Mouse (Mus musculus): ENCODE data around the gene Gsdmc3.
"Not testable (repeated sequence)": the region's sequence is repeated elsewhere in the genome, so short reads cannot be mapped to it uniquely, and the experiment has no call there.

Gene Gsdmc3

GRCm38 (mm10) chr15:63878458-63878857, at the start of gene Gsdmc3:
Gene Gsdmc3, minus strand, starts transcription at chr15:63878558.
- not testable (repeated sequence) for DNase-seq

DNA sequence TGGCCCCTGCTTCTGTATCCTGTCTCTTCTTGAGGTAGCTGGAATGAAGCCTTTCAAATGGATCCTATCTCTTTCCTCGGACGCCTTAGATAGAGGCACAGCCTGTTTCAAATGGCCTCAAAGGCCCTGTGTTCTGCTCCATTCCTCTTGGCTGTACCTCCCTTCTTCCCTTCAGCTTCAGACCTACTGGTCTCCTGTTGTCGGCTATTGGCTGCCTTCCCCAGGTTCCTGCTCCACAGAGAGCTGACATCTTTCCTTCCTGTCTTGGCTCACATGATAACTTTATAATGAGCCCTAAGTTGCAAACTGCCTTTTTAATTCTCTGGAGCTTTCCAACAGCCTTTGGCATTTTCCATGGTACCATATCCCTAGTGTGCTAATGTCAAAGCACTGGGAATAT, 47.8 kb upstream of the Gsdmc3 start:
- no peak for DNase-seq

DNA sequence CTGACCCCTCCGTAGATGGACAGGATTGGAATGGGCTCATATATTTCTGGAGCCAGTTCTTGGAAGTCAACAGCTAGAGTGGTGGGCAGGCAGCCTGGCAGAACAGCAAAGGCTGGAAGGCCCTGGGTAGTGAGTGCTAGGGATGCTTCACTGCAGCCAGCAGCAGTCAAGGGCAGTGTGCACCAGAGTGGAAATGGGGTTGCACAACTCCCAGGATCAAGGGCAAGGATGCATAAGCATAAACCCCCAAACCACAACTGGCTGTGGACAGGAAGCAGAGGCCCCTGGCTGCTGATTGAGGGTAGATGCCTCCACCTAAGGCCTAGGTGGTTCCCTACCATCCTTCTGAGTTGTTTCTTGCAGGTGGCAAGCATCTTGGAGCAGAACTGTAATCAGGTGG, 46.1 kb upstream of the Gsdmc3 start:
- DNase-seq = no peak

DNA sequence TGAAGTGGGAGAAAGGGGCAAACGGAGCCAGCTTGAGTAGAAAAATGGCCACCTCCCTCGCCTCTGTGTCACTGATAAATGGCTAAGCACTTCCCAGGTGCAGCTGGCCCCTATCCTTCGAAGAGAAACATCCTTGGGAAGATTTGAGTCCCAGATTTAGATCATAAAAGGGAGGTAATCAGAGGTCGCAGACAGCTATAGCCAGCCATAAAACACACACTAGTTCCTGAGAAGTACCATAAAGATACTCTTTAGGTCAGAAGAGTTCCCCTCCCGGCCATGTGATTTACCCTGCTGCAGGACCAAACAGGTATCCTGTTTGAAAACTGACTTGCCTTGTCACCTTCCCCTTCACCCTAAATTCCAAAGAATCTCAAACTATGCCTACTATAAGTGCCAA, 43.3 kb upstream of the Gsdmc3 start:
- DNase-seq = not testable (repeated sequence)

GRCm38 (mm10) chr15:63919728-63920127, 41.4 kb upstream of the Gsdmc3 start:
- not testable (repeated sequence) for DNase-seq

DNA sequence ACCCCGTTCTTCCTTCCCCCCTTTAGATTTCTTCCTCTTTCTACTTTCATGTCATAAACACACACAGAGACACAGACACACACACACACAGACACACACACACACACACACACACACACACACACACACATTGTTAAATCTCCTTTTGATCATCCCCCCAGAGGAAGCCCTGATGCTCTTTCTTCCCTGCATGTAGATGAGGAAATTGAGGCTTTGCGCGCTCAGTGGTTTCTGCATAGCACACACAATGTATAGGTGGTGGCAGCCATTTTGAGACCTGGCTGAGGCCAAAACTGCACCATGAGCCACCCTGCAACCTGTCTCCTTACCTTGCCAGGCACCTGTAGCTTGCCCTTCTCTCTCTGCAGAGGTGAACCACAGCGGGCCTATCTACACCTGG, 38.2 kb upstream of the Gsdmc3 start:
- not testable (repeated sequence) for DNase-seq

DNA sequence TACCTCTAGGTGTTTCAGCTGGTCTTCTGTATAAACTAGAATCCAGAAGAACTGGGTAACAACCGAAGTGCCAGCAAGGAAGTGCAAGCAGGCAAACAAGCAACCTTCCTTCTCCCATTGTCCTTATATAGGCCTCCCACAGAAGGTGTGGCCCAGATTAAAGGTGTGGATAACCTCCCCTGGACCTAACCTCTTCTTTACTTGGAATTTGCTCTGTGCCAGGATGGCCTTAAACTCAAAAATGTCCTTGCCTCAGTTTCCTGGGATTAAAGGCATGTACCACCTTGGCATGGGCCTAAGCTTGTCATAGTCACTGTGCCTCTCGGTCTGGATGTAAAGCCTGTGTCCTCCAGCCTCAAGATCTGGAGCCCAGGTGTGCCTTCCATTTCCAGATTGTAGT, 33.8 kb upstream of the Gsdmc3 start, which contains the start of gene Gsdmc4:
TSS of gene Gsdmc4 (minus strand) at position 101 of the 400 bp plus-strand sequence.
- DNase-seq = not testable (repeated sequence)

DNA sequence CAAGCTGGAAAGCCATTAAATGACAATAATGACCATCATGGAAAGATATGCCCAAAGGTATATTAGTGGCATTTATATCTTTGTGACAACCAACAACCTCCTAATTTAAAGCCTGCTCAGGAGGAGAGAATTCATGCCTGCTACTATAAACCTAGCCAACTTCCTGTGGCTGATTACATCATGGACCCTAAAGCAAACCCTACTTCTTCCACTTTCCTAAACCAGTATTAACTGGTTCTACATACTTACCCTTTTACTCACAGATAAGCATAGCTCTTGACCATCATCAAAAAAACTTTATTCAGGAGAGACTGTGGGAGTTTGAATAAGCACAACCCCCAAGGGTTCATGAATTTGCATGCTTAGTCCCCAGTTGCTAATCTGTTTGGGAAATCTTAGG, 31.5 kb upstream of the Gsdmc3 start:
- not testable (repeated sequence) for DNase-seq

DNA sequence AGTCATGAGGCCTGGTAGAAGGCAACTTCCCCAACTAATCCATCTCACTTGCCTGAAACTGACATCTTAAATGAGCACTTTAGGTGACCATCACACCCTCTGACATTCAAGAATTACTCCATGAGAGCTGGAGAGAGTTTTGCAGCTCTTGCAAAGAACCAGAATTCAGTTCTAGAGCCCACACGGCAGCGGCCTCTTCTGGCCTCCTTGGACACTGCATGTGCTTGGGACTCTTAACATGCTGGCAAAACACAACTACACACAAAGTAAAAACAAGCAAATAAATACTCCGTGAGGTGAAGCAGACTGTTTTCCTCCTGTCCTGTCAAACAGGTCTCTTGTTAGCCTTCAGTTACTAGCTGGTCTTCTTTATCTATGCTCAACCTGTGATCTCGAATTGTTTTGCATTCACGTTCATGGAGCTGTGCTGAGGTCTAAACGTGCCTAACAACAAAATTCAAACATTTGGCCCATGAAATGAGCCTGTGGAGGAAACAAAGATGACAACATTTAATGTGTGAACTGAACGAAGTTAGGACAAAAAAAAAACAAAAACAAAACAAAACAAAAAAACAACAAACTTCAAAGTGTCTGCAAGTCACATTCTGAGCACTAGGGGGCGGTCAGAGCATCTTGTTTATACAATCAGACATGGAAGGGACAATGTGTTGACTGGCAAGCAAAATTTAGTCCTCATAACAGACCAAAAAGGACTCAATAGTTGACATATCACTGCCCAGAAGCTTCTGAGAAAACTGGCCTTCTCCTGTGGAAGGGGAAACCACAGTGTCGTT, 17.4 kb upstream of the Gsdmc3 start:
- DNase-seq = peak; percentile 19

DNA sequence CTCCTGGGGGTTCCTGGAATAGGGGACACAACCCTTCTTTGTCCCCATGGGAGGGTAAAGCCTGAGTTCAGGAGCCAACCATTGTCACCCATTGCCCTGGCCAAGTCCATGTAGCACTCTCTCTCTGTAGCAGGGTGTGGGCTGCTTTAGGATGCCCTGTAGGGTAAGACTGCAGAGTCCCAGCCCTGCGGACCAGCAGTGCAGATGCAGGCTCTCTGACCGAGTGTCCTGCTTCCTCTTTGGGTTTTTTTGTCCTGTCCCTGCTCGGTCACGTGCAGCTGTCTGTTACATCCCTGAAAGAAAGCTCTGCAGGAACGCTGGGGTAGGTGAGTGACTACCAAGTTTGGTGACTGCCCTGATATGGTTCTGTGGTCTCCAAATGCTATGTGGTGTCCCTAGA, 10.1 kb upstream of the Gsdmc3 start:
- DNase-seq = not testable (repeated sequence)

GRCm38 (mm10) chr15:63887949-63888348, 9.6 kb upstream of the Gsdmc3 start:
- DNase-seq = not testable (repeated sequence)

- DNase-seq = not testable (repeated sequence)
Observed at GRCm38 (mm10) chr15:63876160-63876559, 2.2 kb downstream of the Gsdmc3 start.

DNA sequence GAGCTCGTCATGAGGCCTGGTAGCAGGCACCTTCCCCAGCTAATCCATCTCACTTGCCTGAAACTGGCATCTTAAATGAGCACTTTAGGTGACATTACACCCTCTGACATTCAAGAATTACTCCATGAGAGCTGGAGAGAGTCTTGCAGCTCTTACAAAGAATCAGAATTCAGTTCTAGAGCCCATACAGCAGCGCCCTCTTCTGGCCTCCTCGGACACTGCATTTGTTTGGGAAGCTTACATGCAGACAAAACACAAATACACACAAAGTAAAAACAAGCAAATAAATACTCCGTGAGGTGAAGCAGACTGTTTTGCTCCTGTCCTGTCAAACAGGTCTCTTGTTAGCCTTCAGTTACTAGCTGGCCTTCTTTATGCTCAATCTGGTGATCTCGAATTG, 16.4 kb downstream of the Gsdmc3 start:
- not testable (repeated sequence) for DNase-seq
